Mouse (Mus musculus): ENCODE measurements around the gene Ube2z.

The Ube2z gene

GRCm38 (mm10) chr11:96006852-96007515 lies 58.2 kb downstream of the Ube2z start:
- DNase-seq (ENCODE audit: low spot score in 2 of 2) = peak in 1 of 2 experiments; percentile 9

- DNase-seq (ENCODE audit: low spot score in 2 of 2) = no peak
These were observed 58.8 kb downstream of the Ube2z start for GRCm38 (mm10) chr11:96006367-96006851.

- peak in 1 of 2 experiments; percentile 6 for DNase-seq (ENCODE audit: low spot score in 2 of 2)
These were observed 59.6 kb downstream of the Ube2z start, which contains the start of gene Igf2bp1 for GRCm38 (mm10) chr11:96005403-96006271. Gene Igf2bp1 (minus strand): TSS chr11:96005940.

GRCm38 (mm10) chr11:96004793-96005402 lies 60.3 kb downstream of the Ube2z start:
- peak in 1 of 2 experiments; percentile 15 for DNase-seq (ENCODE audit: low spot score in 2 of 2)

GRCm38 (mm10) chr11:96003969-96004792 lies 61.0 kb downstream of the Ube2z start:
- DNase-seq (ENCODE audit: low spot score in 2 of 2) = no peak

- DNase-seq (ENCODE audit: low spot score in 2 of 2) = no peak
These were observed 61.9 kb downstream of the Ube2z start for GRCm38 (mm10) chr11:96003100-96003900.
